ENCODE assay signal across 1 mouse cellular context in the genomic region with DNA sequence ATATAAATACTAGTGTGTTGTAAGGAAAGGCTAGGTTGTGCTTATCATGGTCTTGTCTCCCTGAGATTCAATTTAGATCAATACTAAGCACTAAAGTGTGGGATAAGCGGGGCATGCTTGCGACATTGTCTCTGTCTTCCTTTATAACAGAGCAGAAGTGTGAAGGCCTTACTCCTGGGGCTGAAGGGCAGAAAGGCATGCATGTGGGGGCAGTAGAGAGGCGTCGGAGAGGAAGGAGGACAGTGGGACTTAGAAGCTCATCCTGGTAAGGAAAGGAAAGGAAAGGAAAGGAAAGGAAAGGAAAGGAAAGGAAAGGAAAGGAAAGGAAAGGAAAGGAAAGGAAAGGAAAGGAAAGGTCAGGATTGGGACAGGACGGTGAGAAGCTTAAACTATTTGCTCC.
TF ChIP-seq lines count a peak whose summit lies in the region.

No protein-coding gene starts in this region.

TF ChIP-seq in CH12.LX, 34 proteins besides CTCF, POLR2A, EP300 and RAD21:
- TF ChIP-seq E2F4 (IDR thresholded peaks at IDR 0.05; ENCODE audit: insufficient replicate concordance, low read depth, low read length) (no peak), SMC3 (IDR thresholded peaks at IDR 0.05; ENCODE audit: low read depth, low read length) (peak; percentile 20)
